Mouse (Mus musculus) G1E (cell line): ENCODE measurements at regions not wholly inside any gene's neighbourhood (a gene's known extent, or its start where the extent isn't known, plus 50 kb on each side); places are given as distances from the start of the nearest gene placed in this dataset.

Experiments used
- ATAC-seq: 2 replicates; pipeline ENCODE4 v1.8.0; 2016; ENCODE audit warnings: mild to moderate bottlenecking; ENCODE audit not compliant: insufficient number of reproducible peaks, poor library complexity, low FRiP score, severe bottlenecking; ENCODE audit errors: extremely low read depth
- DNase-seq: peaks from one replicate; pipeline ENCODE4 v3.0.0; 2012; ENCODE audit warnings: low spot score
- H3K27me3 ChIP-seq: 2 replicates; pipeline ENCODE4 v1.6.1; 2012; ENCODE audit warnings: mild to moderate bottlenecking, low read length, inconsistent platforms; ENCODE audit not compliant: insufficient read depth
- H3K36me3 ChIP-seq: replicated peaks from 2 replicates; pipeline ENCODE3; 2012; ENCODE audit warnings: mild to moderate bottlenecking, inconsistent platforms
- H3K4me1 ChIP-seq: 2 replicates; pipeline ENCODE4 v1.6.1; 2012; ENCODE audit warnings: low read depth, low read length, inconsistent platforms, mixed read lengths; ENCODE audit not compliant: insufficient read depth
- H3K4me3 ChIP-seq: 2 replicates; pipeline ENCODE4 v1.5.1; 2012; ENCODE audit warnings: low read depth, mild to moderate bottlenecking, inconsistent platforms, low read length, moderate library complexity, mixed read lengths
- H3K9me3 ChIP-seq: replicated peaks from 2 replicates; pipeline ENCODE4 v1.6.1; 2012; ENCODE audit warnings: inconsistent platforms
- CTCF ChIP-seq: IDR thresholded peaks from 2 replicates; pipeline ENCODE4 v1.5.1; 2012; ENCODE audit warnings: low read depth, low read length, inconsistent platforms, mixed read lengths
- GATA1 ChIP-seq: IDR thresholded peaks from 2 replicates; pipeline ENCODE4 v1.6.1; 2012; ENCODE audit warnings: borderline replicate concordance, low read length, inconsistent platforms, mixed read lengths
- GATA2 ChIP-seq: IDR thresholded peaks from 2 replicates; pipeline ENCODE4 v1.6.1; 2012; ENCODE audit warnings: low read depth, low read length, inconsistent platforms, borderline replicate concordance
- POLR2AphosphoS5 ChIP-seq: IDR thresholded peaks from 2 replicates; pipeline ENCODE4 v1.6.1; 2012; ENCODE audit warnings: low read depth, low read length, inconsistent platforms; ENCODE audit not compliant: insufficient replicate concordance
- TAL1 ChIP-seq: conservative IDR thresholded peaks from 2 replicates; pipeline ENCODE4 v1.6.1; 2012; ENCODE audit warnings: low read depth, low read length, inconsistent platforms, mixed read lengths

GRCm38 (mm10) chr8:10798444-10798843, 209.8 kb downstream of the Irs2 start:
- no peak for ATAC-seq
- TF ChIP-seq GATA1, result no peak
- no peak for TF ChIP-seq TAL1
- TF ChIP-seq POLR2AphosphoS5, result no peak
- no peak for TF ChIP-seq GATA2
- no peak for TF ChIP-seq CTCF
- H3K27me3 ChIP-seq, result peaks cover 47% of the 10 kb centered on the region
- DNase-seq, result no peak
- no peak overlapping the region for H3K4me3 ChIP-seq
- H3K9me3 ChIP-seq, result no peaks in the 10 kb centered on the region
- H3K36me3 ChIP-seq, result no peaks in the 10 kb centered on the region
- no peaks in the 10 kb centered on the region for H3K4me1 ChIP-seq

GRCm38 (mm10) chr8:10794367-10795189, 213.7 kb downstream of the Irs2 start:
- no peak for ATAC-seq

DNA sequence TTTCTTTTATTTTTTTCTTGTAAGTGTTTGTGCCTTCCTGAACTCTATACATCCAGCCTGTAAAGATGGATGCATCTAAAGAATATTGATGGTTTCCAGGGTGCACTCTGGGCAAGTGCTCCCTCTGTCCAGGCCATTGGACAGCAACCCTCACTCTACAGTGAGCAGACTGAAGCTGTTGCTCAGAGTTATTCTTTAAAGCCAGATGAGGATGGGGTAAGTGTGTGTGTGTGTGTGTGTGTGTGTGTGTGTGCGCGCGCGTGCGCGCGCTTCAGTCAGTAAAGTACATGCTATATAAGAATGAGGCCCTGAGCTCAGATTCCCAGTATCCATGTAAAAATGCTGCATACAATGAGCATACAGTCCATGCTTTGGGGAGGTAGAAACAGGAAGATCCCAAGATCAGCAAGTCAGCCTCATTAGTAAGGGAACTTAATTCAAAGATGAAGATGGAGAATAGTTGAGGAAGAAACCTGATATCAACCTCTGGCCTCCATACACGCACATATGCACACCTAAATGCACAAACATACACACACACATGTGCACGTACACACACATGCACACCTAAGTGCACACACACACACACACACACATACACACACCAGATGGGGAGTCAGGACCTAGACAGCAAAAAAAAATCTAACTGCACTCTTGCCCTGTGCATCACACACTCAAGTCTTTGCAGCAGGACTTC, 214.4 kb downstream of the Irs2 start:
- no peak overlapping the region for H3K4me3 ChIP-seq

More at GRCm38 (mm10) chr8:10794367-10795189, 213.7 kb downstream of the Irs2 start:
- no peak for TF ChIP-seq TAL1
- no peak for TF ChIP-seq GATA2
- no peak for TF ChIP-seq CTCF
- TF ChIP-seq GATA1, result no peak
- no peak for TF ChIP-seq POLR2AphosphoS5
- Histone ChIP-seq H3K4me3 (no peak overlapping the region), H3K27me3 (peaks cover 37% of the 10 kb centered on the region), H3K36me3 (no peaks in the 10 kb centered on the region), H3K4me1 (no peaks in the 10 kb centered on the region), H3K9me3 (0 out of 2 replicates have a peak, but pooled peaks cover 5% of the 10 kb centered on the region)
- no peak for DNase-seq

DNA sequence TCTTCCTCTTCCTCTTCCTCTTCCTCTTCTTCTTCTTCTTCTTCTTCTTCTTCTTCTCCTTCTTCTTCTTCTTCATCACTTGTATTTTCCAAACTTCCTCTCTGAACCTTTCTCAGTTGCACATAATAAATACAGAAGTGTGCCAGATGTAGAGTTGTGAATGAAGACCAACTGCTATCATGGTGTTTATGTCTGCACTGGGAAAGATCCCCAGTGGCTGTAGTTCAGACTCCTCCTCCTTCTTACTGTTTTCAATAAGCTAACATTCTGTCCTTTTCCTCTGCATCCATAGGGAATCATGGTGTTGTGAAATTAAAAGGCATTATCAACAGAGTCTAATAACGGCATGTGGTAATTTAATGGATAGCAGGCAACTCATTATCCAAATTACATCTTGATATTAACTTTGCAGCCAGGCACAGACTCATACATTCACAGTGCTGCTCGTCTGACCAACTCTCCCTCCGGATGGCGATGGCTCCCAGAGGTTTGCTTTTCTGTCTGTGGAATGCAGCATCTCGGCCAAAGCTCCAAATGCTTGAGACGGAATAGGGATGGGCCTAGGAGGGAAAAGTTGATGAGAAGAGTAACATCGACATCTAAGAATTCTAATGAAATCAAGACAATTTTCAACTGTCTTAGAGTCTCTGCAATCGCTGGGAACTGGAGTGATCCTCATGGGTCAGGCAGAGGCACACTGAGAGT, 219.6 kb downstream of the Irs2 start:
- no peak overlapping the region for H3K4me3 ChIP-seq
- H3K4me1 ChIP-seq, result no peaks in the 10 kb centered on the region
- DNase-seq, result no peak
- 0 out of 2 replicates have a peak, but pooled peaks cover 5% of the 10 kb centered on the region for H3K9me3 ChIP-seq
- peaks cover 35% of the 10 kb centered on the region for H3K27me3 ChIP-seq
- H3K36me3 ChIP-seq, result no peaks in the 10 kb centered on the region
- TF ChIP-seq GATA1, result no peak
- no peak for TF ChIP-seq POLR2AphosphoS5
- no peak for TF ChIP-seq CTCF
- TF ChIP-seq GATA2, result no peak
- TF ChIP-seq TAL1, result no peak
- ATAC-seq, result no peak

More for the DNA sequence above, 214.4 kb downstream of the Irs2 start:
- TF ChIP-seq GATA1 (no peak), POLR2AphosphoS5 (no peak), GATA2 (no peak), TAL1 (no peak), CTCF (no peak)
- no peak for ATAC-seq
- Histone ChIP-seq H3K4me1 (no peaks in the 10 kb centered on the region), H3K9me3 (0 out of 2 replicates have a peak, but pooled peaks cover 5% of the 10 kb centered on the region), H3K36me3 (no peaks in the 10 kb centered on the region), H3K27me3 (peaks cover 39% of the 10 kb centered on the region)
- DNase-seq, result no peak

GRCm38 (mm10) chr8:10785801-10786200, 222.5 kb downstream of the Irs2 start:
- Histone ChIP-seq H3K36me3 (no peaks in the 10 kb centered on the region), H3K4me1 (no peaks in the 10 kb centered on the region), H3K4me3 (no peak overlapping the region), H3K27me3 (peaks cover 48% of the 10 kb centered on the region), H3K9me3 (no peaks in the 10 kb centered on the region)
- TF ChIP-seq POLR2AphosphoS5 (no peak), CTCF (no peak), GATA1 (no peak), TAL1 (no peak), GATA2 (no peak)
- no peak for DNase-seq
- ATAC-seq, result no peak

- Histone ChIP-seq H3K27me3 (peaks cover 48% of the 10 kb centered on the region), H3K4me1 (no peaks in the 10 kb centered on the region), H3K9me3 (no peaks in the 10 kb centered on the region), H3K36me3 (no peaks in the 10 kb centered on the region), H3K4me3 (no peak overlapping the region)
- DNase-seq (no peak), ATAC-seq (no peak)
- TF ChIP-seq TAL1 (no peak), POLR2AphosphoS5 (no peak), GATA2 (no peak), GATA1 (no peak), CTCF (no peak)
Measured at GRCm38 (mm10) chr8:10785311-10785710, 222.9 kb downstream of the Irs2 start.
